Mouse (Mus musculus): Measurements from ENCODE around the gene Gabrr2. TPM values are rescaled to one million over a fixed set of nuclear protein-coding genes. Genes with fewer than 3 reads are reported as not detected.

The Gabrr2 gene
- total RNA-seq, 2 experiments from 2014 or later = 0.39 to 0.45 TPM

Other genes with a start within 250 kb of the Gabrr2 start
- gene Ankrd6, start 112.2 kb upstream of the Gabrr2 start, total RNA-seq (2021) = 1 to 10 TPM; 4.8 to 5.4 TPM
- gene Rragd, start 80.0 kb upstream of the Gabrr2 start, total RNA-seq (2021) = 10 to 100 TPM in 1 of 2 experiments, 1 to 10 TPM in 1; 7.4 to 11.0 TPM
- gene Ube2j1, start 31.6 kb upstream of the Gabrr2 start, total RNA-seq (2021) = 10 to 100 TPM; 64.9 to 77.5 TPM
- gene Gabrr1, start 69.5 kb downstream of the Gabrr2 start, total RNA-seq (2021) = under 1 TPM in 1 of 2 experiments, not detected in 1; 0.15 TPM
- gene Pm20d2, start 126.7 kb downstream of the Gabrr2 start, total RNA-seq (2021) = 10 to 100 TPM; 31.3 to 46.6 TPM
- gene Srsf12, start 146.0 kb downstream of the Gabrr2 start, total RNA-seq (2021) = 1 to 10 TPM; 1.7 to 2.2 TPM
- gene Pnrc1, start 227.2 kb downstream of the Gabrr2 start, total RNA-seq (2021) = 100 to 1,000 TPM; 173 to 217 TPM
- 10 to 100 TPM; 23.5 to 25.5 TPM for gene Rngtt, start 247.3 kb downstream of the Gabrr2 start, total RNA-seq (2021)